ENCODE assay signal across 7 mouse cellular contexts in the genomic region with DNA sequence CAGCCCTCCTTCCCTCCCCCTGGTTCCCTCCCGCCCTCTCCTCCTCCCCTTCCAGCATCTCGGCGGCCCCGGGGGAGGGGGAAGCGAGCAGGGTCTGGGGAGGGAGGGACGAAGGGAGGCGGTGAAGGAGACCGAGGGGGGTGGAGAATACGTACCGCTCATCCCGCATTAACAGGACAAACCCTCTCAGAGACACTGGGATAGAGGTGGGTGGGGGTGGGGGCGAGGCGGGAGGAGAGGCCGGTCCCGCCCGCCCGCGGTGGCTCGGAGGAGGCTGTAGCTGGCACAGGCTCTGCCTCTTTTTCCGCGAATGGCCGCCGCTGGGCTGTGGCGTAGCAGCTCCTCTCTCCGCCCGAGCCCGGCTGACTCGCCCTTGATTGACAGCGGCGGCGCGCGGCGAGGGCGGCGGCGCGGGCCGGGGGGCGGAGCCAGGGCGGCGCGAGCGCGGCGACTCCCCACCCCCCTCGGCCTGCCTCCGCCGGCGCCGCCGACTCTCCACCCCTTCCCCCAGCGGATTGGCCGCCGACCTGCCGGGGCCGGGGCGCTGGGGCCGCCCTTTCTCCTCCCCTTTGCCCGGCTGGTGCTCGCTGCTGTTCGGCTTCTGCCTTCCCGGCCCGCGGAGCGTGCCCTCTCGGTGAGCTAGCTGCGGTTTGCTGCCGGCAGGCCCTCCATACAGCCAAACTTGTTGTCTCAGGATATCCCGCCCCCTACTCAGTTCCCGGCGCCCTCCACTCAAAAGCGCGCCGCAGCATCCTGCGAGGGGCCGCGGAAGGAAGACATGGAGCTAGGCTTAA. TPM values are rescaled to one million over a fixed set of nuclear protein-coding genes. Genes with fewer than 3 reads are reported as not detected.
DNase-seq lines count a peak whose midpoint lies in the region; ATAC-seq and TF ChIP-seq lines count a peak whose summit lies in the region.

Gene Sp4 (minus strand): TSS at position 369 of the 794 bp plus-strand sequence.

- no peaks in the 10 kb centered on the region for H3K9me3 ChIP-seq in embryonic facial prominence, embryonic 10.5 days
- H3K9me3 ChIP-seq in intestine, postnatal 0 days (ENCODE audit: control insufficient read depth): no peaks in the 10 kb centered on the region
- H3K9me3 ChIP-seq in midbrain, embryonic 12.5 days: no peaks in the 10 kb centered on the region

- peak within 1 kb of the TSS; percentile 92 for H3K4me2 ChIP-seq in intestine, postnatal 0 days (replicated peaks; ENCODE audit: low read depth)
- H3K4me2 ChIP-seq in midbrain, embryonic 12.5 days (replicated peaks): peak within 1 kb of the TSS; percentile 67

- intact Hi-C loops in left cerebral cortex, postnatal 4 days (cut with DNase I): loop anchor here (10.0 kb wide), 1 partner anchor 246 kb away; no protein-coding TSS in a partner anchor

- TF ChIP-seq CTCF in intestine, postnatal 0 days (IDR thresholded peaks at IDR 0.05; ENCODE audit: low read depth): peak; percentile 39; the same call in 1 of the 2 replicates
- no peak for TF ChIP-seq CTCF in small intestine, adult 2 months (IDR thresholded peaks at IDR 0.05; ENCODE audit: extremely low read depth, insufficient read length, insufficient replicate concordance, low read depth, low read length)

- ATAC-seq in intestine, postnatal 0 days: peak; percentile 94
- peak; percentile 90 for ATAC-seq in midbrain, embryonic 12.5 days (ENCODE audit: low FRiP score, low read depth)

- H3K4me3 ChIP-seq in embryonic facial prominence, embryonic 10.5 days: peak within 1 kb of the TSS; percentile 87
- peak within 1 kb of the TSS; percentile 86 for H3K4me3 ChIP-seq in intestine, postnatal 0 days (ENCODE audit: low read depth, low read length)
- peak within 1 kb of the TSS; percentile 76 for H3K4me3 ChIP-seq in midbrain, embryonic 12.5 days
- peak within 1 kb of the TSS; percentile 91 for H3K4me3 ChIP-seq in small intestine, adult 2 months (ENCODE audit: low read depth, low read length)

- peaks cover 39% of the 10 kb centered on the region for H3K4me1 ChIP-seq in embryonic facial prominence, embryonic 10.5 days
- no peaks in the 10 kb centered on the region for H3K4me1 ChIP-seq in intestine, postnatal 0 days (replicated peaks; ENCODE audit: control insufficient read depth, insufficient read depth, low read length)
- H3K4me1 ChIP-seq in midbrain, embryonic 12.5 days: peaks cover 26% of the 10 kb centered on the region
- H3K4me1 ChIP-seq in small intestine, adult 2 months (ENCODE audit: control insufficient read depth, insufficient read depth, insufficient read length, low read length): peaks cover 6% of the 10 kb centered on the region; the same call in 1 of the 2 replicates

- TF ChIP-seq POLR2A in small intestine, adult 2 months (IDR thresholded peaks at IDR 0.05; ENCODE audit: low read depth, low read length): peak; percentile 23

- peaks cover 12% of the 10 kb centered on the region for H3K36me3 ChIP-seq in embryonic facial prominence, embryonic 10.5 days (replicated peaks)
- no peaks in the 10 kb centered on the region for H3K36me3 ChIP-seq in intestine, postnatal 0 days (ENCODE audit: control insufficient read depth, insufficient read depth)
- peaks cover 8% of the 10 kb centered on the region; the same call in 1 of the 2 replicates for H3K36me3 ChIP-seq in midbrain, embryonic 12.5 days
- H3K36me3 ChIP-seq in small intestine, adult 2 months (ENCODE audit: control insufficient read depth, insufficient read depth, low read length): no peaks in the 10 kb centered on the region; the same call in 1 of the 2 replicates

- H3K27me3 ChIP-seq in embryonic facial prominence, embryonic 10.5 days (replicated peaks; ENCODE audit: low read depth, poor library complexity, severe bottlenecking): no peaks in the 10 kb centered on the region
- no peaks in the 10 kb centered on the region for H3K27me3 ChIP-seq in intestine, postnatal 0 days (replicated peaks; ENCODE audit: control insufficient read depth, insufficient read depth, low read length)
- no peaks in the 10 kb centered on the region for H3K27me3 ChIP-seq in midbrain, embryonic 12.5 days
- no peaks in the 10 kb centered on the region for H3K27me3 ChIP-seq in small intestine, adult 2 months (ENCODE audit: control insufficient read depth, insufficient read depth, low read length)

- under 1% methylated on average over 77 of the region's 78 CpGs for WGBS in embryonic facial prominence, embryonic 10.5 days
- WGBS in intestine, postnatal 0 days: 0% methylated on average over 47 of the region's 78 CpGs
- under 1% methylated on average over 43 of the region's 78 CpGs for WGBS in midbrain, embryonic 12.5 days
- WGBS in small intestine, adult 2 months: under 1% methylated on average over 73 of the region's 78 CpGs

- DNase-seq in adrenal gland, postnatal 10 days: peak; percentile 96
- DNase-seq in embryonic facial prominence, embryonic 10.5 days (ENCODE audit: low spot score): peak; percentile 97
- DNase-seq in gonadal fat pad, adult 2 months (ENCODE audit: low read depth): peak; percentile 26
- DNase-seq in left cerebral cortex, postnatal 4 days: peak; percentile 96

- peak within 1 kb of the TSS; percentile 81 for H3K9ac ChIP-seq in intestine, postnatal 0 days (ENCODE audit: low read depth, low read length)
- H3K9ac ChIP-seq in midbrain, embryonic 12.5 days (replicated peaks): peak within 1 kb of the TSS; percentile 70

- peak within 1 kb of the TSS; percentile 95 for H3K27ac ChIP-seq in embryonic facial prominence, embryonic 10.5 days (replicated peaks)
- peak within 1 kb of the TSS; percentile 98 for H3K27ac ChIP-seq in intestine, postnatal 0 days (ENCODE audit: low read depth, low read length)
- peak within 1 kb of the TSS; percentile 97 for H3K27ac ChIP-seq in midbrain, embryonic 12.5 days (replicated peaks)
- peak within 1 kb of the TSS; percentile 92 for H3K27ac ChIP-seq in small intestine, adult 2 months (ENCODE audit: insufficient read depth, low read depth, low read length)

RNA-seq across cellular contexts. Expression of gene Sp4, which starts in this region (rescaled TPM):
- 1 to 10 TPM; 6.5 to 9.6 TPM for total RNA-seq in adrenal gland, postnatal 10 days (2021)
- polyA plus RNA-seq in embryonic facial prominence, embryonic 10.5 days (2016; fragmentation: Nextera tagmentation; extraction: Ambion mirVana): 11.0 and 11.9 TPM in 2 replicates
- polyA plus RNA-seq in gonadal fat pad, adult 2 months (2012; rRNA removed): 5.0 and 5.2 TPM in 2 replicates
- polyA plus RNA-seq in intestine, postnatal 0 days (2015; fragmentation: Nextera tagmentation; extraction: Ambion mirVana): 2.0 and 2.2 TPM in 2 replicates
- total RNA-seq in left cerebral cortex, postnatal 4 days (2021): 10 to 100 TPM; 39.4 to 41.4 TPM
- polyA plus RNA-seq in midbrain, embryonic 12.5 days (2016; fragmentation: Nextera tagmentation; extraction: Ambion mirVana): 21.4 and 23.9 TPM in 2 replicates
- 1.6 and 2.1 TPM in 2 replicates for polyA plus RNA-seq in small intestine, adult 2 months (2012; rRNA removed)

Comparison
In these comparisons a context has a peak if more than half of its experiments do, and no peak if none do; other contexts are left out.
1. Peak in every context shown above with its lines: DNase-seq, ATAC-seq, H3K4me3 ChIP-seq and H3K27ac ChIP-seq.
2. DNase-seq: peak in every context shown above with its lines; median percentile 97 in embryonic facial prominence, embryonic 10.5 days; 96 in adrenal gland, postnatal 10 days; 96 in left cerebral cortex, postnatal 4 days; 26 in gonadal fat pad, adult 2 months.